Mouse (Mus musculus): ENCODE measurements around the gene Ctnna3.
"Not testable (repeated sequence)": the region's sequence is repeated elsewhere in the genome, so short reads cannot be mapped to it uniquely, and the experiment has no call there.

Gene Ctnna3

DNA sequence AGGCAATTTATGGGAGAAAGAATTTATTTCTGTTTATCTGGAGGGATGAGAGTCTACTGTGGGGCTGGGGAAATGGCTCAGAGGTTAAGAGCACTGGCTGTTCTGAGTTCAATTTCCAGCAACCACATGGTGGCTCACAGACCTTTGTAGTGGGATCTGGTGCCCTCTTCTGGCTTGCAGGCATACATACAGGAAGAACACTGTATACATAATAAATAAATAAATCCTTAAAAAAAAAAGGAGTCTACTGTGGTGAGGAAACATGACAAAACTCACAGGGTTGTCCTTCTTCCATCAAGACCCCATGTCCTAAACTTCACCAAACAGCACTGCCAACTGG is 5.5 kb upstream of the Ctnna3 start:
- DNase-seq (ENCODE audit: low read depth, low spot score): peak; percentile 79

DNA sequence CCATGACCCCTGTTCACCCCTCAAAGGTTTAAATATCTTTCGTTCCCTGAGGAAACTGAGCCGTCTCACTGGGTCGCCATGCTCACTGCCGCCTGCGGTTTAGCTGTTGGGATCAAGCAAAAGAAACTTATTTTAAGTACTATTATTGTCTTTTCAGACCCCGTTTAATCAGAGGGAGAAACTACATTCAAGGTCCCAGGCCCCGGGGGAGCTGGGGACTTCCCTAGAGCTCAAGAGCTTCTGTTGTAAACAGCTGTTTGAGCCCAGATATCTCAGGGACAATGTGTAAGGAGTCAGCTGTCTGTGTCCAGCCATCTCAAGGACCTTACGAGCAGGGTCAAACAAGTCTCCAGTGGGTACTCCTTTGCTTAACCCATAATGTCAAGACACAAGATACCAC is 2.8 kb upstream of the Ctnna3 start:
- DNase-seq (ENCODE audit: low read depth, low spot score): no peak

GRCm38 (mm10) chr10:63428243-63429022 is 1.5 kb upstream of the Ctnna3 start:
- DNase-seq (ENCODE audit: low read depth, low spot score): peak; percentile 57

GRCm38 (mm10) chr10:63429023-63429340 is 916 bp upstream of the Ctnna3 start:
- DNase-seq (ENCODE audit: low read depth, low spot score): no peak

GRCm38 (mm10) chr10:63429380-63429779 is 518 bp upstream of the Ctnna3 start:
- peak; percentile 97 for DNase-seq (ENCODE audit: low read depth, low spot score)

- peak; percentile 71 for DNase-seq (ENCODE audit: low read depth, low spot score)
Measured at GRCm38 (mm10) chr10:63431221-63431736, 1.4 kb downstream of the Ctnna3 start.

DNA sequence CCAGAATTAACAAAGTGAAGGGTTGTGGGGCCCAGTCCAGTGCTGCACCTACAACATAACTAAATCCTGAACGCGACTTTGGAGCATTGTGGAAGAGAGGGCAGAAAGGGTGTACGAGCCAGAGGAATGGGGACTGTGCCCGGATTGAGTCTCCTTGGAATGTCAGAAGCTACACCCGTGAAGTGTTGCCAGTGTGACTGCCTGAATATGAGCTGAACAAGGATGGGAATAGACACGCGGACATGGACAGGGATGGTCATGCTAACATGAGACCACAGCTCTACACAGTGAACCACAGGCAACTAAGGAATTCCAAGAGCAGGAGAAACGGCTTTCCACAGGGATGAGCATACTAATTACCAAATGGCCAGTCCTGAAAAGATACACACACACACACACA is 2.2 kb downstream of the Ctnna3 start:
- no peak for DNase-seq (ENCODE audit: low read depth, low spot score)

DNA sequence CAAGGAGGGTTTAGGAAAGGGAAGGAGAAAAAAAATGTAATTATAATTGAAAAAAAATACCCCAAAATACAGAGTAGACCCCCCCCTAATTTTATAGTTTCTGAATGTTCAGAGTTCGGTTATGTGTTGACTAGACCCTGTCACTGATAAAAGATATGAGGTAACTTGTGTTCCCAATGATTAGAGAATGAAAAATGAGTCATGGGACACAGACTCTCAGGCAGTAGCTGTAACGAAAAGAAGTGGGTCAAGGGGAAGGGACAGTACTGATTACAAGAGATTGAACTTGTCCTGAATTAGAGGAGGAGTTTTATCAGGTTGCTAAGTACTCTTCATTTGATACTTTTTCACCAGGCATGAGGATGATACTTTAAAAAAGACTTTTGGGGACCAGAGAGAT is 3.0 kb downstream of the Ctnna3 start:
- DNase-seq (ENCODE audit: low read depth, low spot score): no peak

DNA sequence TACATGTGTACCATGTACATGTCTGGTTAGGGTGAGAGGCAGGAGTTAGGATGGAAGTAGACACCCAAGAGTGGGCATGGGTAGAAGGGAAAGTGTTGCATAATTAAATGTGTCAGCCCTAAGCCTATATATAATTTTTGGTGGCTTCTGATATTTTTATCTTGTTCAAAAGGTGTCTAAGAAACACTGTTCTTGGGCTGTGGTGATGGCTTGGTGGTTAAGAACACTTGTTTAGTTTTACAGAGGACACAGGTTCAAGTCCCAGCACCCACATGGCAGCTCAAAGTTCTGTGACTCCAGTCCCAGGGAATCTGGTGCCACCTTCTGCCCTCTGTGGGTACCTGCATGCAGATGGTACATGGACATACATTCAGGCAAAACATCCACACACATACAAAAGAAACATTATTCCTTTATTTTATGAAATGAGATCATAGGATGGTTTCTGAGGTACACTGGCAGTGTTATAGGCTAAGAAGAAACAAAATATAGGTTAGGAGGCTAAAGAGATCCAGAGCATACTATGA is 8.9 kb downstream of the Ctnna3 start:
- no peak for DNase-seq (ENCODE audit: low read depth, low spot score)

DNA sequence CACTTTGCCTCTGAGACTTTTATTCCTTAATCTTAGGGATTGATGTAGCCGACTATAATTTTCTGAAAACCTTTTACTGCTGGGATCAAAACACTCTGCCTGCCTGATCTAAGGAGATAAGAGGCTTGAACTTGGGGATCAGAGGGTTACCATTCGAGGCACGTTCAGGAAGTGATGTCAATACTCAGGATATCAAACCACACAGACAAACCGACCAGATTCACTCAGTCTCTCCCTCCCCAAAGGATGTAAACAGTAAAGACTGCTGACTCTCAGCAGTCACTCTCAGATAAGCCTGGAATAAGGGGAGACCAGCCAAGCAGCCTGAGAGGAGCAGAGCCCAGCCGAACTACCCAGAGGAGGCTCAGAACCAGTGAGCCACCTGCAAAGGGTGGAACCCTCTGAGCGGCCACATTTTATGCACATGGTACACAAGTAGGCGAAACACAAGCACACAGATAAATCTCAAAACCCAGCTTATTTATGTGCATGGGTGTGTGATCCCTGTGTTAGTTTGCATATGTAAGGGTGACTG is 9.9 kb downstream of the Ctnna3 start:
- peak; percentile 16 for DNase-seq (ENCODE audit: low read depth, low spot score)

- DNase-seq (ENCODE audit: low read depth, low spot score): not testable (repeated sequence)
Measured at GRCm38 (mm10) chr10:63444602-63445387, 14.9 kb downstream of the Ctnna3 start.

GRCm38 (mm10) chr10:63453926-63454325 is 24.0 kb downstream of the Ctnna3 start:
- no peak for DNase-seq (ENCODE audit: low read depth, low spot score)

DNA sequence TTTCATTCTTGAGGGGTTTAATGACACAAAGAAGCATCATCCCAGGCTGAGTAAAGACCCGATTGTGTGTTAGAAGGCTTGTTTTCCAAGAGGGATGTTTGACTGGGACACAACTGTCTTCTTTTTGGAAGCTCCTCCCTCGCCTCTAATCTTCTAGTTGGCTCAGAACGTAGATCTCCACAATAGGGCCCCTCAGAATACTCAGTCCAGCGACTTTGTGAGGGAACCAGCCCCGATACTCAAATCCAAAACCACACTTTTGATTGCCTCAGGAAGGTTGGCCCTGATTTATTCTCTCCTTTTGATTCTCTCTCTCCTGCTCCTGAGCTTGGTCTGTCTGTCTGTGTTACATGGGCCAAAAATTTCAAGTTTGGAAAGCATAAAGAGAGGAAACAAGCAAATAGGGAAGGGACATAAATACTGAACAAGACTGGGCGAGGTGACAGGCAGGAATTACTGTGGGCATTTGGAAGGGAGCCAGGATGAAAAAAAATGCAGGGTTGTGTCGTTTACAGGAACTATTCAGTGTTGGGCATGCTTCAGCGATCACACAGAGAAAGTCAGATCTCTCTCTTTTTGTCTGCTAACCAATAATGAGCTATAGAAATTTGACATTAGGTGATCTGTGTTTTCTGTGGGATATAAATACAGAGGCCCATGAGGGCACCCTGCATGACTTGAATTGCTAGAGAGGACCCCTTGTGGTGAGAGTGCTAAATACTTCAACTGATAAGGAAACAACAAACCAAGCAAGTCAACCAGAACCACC is 25.4 kb downstream of the Ctnna3 start:
- no peak for DNase-seq (ENCODE audit: low read depth, low spot score)

DNA sequence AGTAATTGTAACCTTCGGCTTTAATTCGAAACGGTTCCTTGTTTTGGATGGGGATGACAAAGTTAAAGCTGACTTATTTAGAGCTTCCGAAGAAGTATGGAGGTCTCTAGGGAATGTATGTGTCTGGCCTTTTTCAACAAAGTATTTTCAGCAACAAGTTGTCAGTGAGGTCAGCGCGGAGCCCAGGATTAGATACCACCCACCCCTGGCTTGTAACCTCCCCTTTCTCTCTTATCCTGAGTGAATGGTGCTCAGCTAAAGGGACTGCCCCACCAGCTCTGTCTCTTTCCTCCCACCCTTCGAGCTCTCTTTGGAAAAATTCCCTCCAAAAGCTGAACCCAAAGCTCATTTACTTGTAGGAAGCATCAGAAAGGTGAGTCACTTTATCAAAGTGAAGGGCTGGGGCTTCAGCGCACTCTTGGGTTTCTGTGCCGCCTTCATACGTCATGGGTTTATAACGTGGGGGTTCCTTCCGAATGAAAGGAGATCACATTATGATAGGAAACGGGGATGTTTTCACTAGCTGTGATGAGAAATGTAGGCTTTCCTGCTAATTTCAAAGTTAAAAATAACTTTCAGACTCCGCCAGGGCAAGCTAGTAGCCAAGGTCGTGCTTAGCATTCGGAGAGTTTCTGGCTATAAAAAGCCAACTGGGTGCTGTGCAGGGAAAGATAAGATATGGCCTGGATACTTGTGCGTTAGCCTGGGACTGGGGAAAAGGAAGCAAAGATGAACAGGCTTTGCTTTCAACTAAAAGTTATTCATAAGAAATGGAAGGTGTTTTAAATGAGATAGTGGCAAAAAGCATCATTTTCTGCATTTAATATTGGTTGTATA is 27.6 kb downstream of the Ctnna3 start:
- no peak for DNase-seq (ENCODE audit: low read depth, low spot score)

DNA sequence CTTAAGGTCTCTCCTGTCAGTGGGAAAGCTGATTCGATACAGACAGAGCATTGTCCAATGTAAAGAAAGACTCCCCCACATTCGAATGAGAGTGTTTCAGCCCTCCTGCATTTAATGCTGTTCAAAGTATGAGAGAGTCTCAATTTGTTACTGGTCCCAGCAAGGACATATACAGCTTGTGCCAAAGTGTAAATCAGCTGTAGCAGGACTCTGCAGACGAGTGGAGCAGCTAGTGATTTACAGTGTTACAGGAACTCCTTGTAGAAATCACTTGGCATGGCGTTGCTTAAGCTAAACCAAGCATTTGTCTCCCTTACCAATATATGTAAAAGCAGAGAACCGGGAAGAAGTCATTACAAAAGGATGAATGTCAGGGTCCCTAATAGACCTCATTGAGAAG is 31.0 kb downstream of the Ctnna3 start:
- DNase-seq (ENCODE audit: low read depth, low spot score): no peak

- no peak for DNase-seq (ENCODE audit: low read depth, low spot score)
Measured at GRCm38 (mm10) chr10:63472473-63472872, 42.6 kb downstream of the Ctnna3 start.

DNA sequence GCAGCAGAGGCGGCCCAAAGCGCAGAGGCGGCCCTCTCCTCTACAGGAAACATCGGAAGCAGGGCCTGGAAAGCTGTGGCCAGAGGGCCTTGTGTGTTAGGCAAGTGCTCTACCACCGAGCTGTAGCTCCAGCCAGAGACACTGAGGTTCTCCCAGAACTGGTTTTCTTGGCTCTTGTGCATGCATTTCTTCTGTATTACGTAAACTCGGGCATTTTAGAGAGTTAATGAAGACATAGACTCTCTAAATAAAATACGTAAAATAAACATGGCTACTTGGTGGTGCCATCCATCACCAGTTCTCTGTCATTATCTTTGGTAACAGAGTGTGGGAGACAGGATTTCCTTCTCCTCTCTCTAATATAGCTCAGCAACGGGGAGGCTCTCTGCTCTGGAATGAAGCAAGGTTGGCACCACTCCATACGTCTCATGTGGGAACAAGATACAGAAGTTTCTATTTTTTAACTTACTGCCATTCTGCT is 46.3 kb downstream of the Ctnna3 start:
- DNase-seq (ENCODE audit: low read depth, low spot score): no peak

DNA sequence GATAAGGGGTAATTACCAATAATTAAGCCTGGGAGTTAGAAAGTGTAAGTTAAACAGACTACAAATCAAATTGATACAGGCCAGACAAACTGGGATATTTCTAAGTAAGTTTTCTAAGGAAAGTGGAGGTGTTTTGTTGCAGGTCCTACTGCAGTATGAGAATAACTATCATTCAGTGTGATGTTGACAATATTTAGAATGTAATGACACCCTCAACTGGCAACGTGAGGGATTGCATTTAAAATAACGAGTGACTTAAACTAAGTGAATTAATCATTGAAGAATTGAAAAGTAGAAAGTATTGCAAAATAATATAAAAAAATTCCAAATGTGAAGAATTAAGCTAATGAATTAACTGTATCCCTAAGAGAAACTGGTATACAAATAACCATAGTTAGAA is 49.0 kb downstream of the Ctnna3 start:
- no peak for DNase-seq (ENCODE audit: low read depth, low spot score)

GRCm38 (mm10) chr10:63480066-63480465 is 50.2 kb downstream of the Ctnna3 start:
- no peak for DNase-seq (ENCODE audit: low read depth, low spot score)

DNA sequence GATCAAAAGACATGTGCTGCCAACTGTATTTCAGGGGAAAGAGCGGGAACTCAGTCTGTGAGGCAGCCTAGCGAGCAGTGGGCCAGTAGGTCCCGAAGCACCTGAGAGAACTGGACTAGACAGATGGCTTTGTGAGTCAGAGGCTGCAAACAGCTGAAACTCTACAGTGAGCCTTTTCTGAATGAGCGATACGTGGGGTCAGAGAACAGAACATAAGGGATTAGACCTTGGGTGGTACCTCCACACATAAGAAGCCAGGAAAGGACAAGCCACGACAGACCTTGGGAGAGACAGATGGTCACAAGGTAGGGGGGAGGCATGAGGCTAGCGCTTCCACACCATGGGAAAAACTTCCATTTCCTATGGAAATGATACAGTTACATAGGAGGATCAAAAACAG is 58.4 kb downstream of the Ctnna3 start:
- no peak for DNase-seq (ENCODE audit: low read depth, low spot score)

- no peak for DNase-seq (ENCODE audit: low read depth, low spot score)
Measured at GRCm38 (mm10) chr10:63523956-63524355, 94.1 kb downstream of the Ctnna3 start.

Data from ZHBTc4 (cell line).